Mouse (Mus musculus): ENCODE results near the gene Tnfrsf25.

Gene Tnfrsf25

DNA sequence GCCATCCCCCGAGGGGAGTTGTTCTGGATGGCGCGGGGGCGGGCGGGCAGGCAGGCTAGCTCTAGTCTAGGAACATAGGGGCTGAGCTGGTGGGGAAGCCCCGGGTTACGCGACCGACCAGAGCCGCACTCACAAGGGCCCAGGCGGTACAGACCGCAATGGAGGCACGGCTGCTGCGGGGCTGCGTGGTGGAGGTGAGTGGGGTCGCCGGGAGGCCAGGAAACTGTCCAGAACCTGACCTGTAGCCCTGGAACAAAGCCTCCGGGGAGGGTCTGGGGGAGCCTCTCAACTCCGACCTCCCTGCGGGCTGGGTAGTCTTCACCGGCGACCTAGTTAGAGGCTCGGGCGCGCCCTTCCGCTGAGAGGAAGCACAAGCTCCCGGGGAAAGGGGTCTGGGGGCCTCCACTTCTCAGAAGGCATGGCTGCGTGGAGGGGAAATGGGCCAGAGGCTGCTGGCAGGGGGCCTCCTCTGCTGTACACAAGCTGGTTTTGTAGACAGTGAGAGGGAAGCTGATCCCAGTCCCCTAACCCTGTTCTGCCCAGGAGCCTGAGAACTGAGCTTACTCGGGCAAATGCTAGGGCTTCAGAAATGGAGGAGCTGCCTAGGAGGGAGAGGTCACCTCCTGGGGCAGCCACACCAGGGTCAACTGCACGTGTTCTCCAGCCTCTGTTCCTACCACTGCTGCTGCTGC lies at the start of gene Tnfrsf25:
Tnfrsf25 (plus strand) TSS at position 14 of the 692 bp plus-strand sequence.
- DNase-seq: no peak

DNA sequence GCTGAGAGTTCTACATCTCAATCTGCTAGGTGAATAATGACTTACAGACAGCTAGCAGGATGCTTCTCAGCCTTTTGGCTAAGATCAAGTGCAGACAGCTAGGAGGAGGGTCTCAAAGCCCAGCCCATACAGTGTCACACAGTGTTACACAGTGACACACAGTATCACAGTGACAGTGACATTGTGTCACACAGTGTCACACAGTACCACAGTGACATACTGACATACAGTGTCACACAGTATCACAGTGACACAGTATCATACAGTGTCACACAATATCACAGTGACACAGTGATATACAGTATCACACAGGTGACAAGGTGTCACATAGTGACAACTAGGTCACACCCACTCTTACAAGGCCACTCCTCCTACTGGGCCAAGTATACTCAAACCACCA lies 48.5 kb upstream of the Tnfrsf25 start:
- DNase-seq: no peak

DNA sequence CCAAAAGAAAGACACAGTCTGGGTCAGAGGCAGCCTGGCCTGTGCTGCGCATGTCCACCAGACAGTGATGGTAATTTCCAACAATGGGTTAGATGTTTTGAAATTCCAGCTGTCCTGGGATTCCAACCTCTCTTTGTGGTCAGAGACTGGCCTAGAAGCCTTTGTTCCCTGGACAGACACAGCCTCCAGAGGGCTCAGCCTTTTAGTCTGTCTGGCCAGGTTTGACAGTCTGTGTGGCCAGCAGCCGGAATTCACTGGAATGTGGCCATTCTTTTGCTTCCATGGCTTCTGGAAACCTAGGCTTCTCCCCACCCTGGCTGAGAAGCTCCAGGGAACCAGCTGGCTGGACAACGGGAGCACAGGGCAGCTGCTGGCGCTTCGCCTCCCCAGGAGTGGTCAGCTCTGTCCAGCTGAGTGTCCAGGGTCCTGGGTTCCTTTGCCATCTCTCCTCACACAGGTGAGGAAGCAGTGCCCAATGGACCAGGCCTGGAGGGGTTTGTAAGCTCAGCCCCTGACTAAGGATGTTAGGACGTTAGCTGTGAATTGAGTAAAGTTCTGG lies 47.5 kb upstream of the Tnfrsf25 start:
- DNase-seq: no peak

DNA sequence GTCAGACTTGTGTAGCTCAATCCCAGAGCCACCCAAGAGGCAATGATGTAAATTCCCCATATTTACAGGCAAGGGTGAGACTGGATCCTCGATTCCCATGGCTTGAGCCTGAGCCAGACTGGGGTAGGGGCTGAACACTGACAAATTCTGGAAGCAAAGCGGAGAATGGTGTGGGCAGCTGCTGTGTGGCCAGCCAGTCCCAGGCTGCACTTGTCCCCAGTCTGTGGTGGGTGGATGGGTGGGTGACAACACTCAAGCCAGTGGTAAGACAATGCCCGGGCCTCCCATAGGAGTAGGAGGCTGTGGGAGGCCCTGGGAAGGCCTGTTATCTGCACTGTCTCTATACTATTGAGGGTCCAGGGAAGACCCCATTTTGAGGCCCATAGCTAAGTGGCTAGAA lies 46.5 kb upstream of the Tnfrsf25 start:
- DNase-seq: no peak

DNA sequence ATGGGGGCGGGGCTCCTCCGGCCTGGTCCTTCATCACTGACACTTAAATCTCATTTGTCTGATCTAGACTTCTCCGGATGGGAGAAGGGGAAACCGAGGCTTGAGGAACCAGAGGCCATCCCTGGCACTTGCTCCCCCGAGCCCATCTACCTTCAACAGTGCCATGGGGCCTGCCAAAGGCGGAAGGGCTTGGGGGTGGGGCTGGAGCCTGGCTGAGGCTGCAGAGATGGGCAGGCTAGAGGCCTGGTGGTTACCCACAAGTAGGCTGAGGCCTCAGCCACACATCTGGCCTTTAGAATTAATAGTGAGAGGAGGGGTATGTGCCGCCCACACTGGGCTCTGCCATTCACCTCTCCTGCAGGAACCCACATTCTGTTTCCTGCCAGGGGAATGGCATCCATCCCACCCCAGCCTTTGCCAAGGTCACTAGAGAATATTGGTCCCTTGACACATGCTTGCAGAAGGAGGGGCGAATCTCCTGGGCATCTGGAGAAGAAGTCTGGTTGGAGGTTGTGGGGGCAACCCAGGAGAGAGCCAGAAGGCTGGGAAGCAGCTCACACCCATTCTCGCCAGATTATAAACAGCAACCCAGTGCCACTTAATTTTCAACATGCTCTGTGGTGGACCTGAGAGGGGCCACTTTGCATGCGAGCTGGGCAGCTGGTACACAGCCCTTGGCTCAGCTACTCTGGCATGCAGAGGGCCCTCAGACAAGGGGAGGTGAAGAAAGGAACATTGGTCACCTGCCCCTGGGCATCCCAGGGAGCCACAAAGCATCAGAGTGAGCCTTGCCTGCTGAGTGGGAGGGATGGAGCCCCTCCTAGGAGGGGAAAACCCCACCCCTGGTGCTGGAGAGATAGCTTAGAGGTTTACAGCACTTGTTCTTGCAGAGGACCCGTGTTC lies 45.0 kb upstream of the Tnfrsf25 start:
- no peak for DNase-seq

DNA sequence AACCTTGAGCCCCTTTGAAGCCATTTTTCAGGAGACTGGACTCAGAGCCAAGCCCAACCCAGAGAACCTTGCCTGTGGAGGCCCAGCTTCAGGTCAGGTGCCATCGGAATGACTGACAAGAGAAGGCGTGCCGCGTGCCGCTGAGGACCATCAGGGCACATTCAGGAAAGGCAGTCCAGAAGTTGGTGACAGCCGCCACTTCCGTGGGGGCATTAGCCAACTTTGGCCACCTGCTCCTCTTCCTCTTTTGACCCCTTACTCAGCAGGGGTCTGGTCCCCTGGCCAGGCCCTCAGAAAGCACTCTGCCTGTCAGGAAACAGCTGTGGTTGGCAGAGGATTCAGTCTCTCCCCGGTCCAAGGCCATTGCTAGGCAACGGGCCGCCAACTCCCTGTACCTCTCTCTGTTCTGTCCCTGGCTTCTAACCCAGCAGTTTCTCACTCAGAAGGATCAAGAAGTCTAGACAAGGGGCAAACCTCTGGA lies 43.6 kb upstream of the Tnfrsf25 start, which contains the start of gene Plekhg5:
Plekhg5 (plus strand) TSS at position 378 of the 481 bp plus-strand sequence.
- DNase-seq: no peak

DNA sequence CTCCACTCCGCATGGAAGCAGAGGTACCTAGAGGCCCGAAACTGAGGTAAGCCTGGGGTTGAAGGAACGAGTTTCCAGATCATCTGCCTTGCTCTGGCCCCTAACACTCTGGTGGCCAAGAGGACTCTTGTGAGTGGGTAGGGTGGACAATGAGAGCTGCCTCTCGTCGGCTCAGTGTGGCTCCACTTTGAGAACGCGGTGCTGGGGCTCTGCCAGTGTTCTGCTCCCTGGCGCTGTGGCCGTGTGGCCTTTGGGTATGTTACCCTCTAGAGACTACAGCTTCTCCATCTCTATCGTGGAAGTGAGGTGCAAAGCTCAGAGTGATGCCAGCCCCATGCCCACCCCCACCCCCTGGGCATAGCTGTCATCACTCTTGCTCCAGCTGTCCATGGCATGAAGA lies 43.1 kb upstream of the Tnfrsf25 start:
- no peak for DNase-seq

DNA sequence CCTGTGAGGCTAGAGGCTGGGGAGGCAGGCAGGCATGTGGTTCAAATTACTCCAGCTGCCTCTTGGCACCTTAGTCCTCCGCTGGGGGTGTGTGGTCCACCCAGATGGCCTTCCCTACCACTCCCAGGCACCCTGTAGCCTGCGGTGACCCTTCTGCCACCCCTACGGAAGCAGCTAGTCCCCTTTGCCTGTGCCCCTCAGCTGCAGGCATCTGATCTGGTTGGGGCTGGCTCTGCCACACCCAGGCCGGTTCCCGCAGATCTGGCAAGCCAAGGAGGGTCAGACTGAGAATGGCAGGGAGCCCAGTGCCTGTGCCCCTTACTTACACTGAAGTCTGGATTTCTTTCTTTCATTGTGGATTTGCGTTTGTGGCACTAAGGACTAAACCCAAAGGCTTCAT lies 42.0 kb upstream of the Tnfrsf25 start:
- DNase-seq: no peak

DNA sequence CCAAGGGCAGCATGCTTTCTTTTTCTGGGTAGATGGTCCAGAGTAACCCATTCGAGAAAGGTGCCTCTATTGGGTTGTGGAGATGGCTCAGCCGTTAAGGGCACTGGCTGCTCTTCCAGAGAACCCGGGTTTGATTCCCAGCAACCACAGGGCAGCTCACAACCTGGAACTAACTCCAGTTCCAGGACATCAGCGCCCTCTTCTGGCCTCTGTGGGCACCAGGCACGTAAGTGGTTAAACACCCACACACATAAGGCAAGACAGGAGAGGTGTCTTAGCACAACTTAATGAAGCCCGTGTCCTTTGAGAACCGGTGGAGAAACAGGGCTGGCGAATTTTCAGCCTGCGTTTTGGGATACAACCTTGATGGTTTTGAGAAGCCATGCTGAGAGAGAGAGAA lies 41.2 kb upstream of the Tnfrsf25 start:
- no peak for DNase-seq

DNA sequence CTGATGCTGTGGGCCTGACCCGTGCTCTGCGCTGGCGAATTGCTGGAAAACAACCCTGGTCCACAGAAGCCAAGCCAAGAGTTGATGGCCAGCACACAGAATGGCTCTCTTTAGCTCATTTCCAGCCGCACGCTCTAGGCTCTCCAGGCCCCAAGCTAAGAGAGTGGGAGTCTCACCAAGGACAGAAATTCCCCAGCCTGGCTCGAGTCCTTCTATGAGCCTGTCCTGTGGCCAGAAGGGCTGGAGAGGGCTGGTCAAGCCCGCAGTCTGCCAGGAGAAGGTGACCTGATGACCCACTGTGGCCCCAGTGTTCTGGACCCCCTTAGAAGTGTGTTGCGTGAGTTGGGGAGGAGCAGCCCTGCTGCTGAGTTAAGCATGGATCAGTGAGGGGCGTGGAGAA lies 38.5 kb upstream of the Tnfrsf25 start:
- no peak for DNase-seq

DNA sequence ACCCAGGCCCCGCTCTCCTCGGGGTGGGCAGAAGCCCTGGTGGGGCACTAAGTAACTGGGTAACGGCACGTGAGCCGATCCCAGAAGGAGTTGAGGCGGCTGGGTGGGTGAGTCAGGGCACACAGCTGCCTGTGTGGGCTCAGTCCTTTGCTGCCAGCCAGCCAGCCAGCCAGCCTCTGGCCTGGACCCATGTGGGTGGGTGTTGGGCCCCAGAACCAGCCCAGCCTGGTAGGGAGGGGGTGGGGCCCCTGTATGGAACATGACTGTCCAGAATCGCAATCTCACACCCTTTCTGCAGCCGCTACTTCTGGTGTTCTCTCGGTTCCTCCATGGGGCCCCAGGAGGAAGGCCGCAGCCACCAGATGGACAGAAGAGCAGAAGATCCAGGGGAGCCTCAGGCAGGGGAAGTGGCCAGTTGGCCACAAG lies 37.6 kb upstream of the Tnfrsf25 start:
- DNase-seq: no peak

DNA sequence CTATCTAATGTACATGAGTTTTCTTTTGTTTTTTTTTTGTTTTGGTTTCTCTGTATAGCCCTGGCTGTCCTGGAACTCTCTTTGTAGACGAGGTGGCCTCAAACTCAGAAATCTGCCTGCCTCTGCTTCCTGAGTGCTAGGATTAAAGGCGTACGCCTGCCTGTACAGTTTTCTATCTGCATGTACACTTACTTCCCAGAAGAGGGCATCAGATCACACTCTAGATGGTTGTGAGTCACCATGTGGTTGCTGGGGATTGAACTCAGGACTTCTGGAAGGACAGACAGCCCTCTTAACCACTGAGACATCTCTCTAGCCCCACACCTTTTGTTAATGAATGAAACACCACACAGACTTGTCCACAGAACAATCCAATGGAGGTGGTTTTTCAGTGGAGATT lies 36.5 kb upstream of the Tnfrsf25 start:
- no peak for DNase-seq

DNA sequence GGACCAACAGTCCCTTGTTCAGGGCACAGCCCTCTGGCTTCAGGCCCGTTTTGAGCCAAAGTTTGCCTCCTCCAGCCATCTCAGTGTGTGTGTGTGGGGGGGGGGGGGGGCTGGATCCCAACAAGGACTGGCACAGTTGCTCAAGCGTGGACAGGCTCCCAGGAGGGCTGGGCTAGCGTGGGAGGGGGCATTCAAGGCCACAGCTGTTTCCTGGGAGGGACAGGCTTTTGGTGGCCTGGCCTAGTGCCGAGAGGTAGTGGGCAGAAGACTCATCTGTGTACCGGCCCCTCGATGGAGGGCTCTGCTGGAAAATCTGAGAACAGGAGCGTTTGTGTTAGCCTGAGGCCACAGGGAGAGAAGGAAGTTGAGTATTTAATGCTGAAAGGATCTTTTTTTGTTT lies 35.8 kb upstream of the Tnfrsf25 start:
- no peak for DNase-seq

DNA sequence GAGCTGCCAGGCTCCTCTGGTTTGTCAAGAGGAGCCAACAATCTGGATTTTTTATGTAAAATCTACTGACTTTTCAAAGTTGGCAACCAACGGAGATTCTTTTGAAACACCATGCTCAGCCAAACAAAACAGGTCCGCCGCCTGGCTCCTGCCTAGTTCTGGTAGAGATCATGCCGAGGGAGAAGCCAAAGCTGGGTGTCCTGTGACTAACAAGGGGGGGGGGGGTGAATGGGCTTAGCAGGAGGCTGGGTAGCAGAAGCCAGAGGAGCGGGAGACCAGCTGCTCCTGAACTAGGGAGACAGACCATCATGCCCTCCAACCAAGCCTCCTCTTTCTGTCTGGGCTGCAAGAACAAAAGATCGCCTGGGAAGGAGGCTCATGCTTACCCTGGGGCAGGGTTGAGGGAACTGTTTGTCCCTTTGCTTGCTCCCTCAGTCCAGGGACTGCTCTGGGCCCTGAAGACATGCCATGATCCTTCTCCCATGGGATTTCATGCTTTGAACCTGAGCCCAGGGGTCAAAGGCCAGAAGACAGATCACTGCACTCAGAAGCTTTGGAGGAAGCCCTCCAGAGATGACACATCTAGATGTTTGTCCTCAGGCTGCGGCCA lies 32.0 kb upstream of the Tnfrsf25 start:
- no peak for DNase-seq

DNA sequence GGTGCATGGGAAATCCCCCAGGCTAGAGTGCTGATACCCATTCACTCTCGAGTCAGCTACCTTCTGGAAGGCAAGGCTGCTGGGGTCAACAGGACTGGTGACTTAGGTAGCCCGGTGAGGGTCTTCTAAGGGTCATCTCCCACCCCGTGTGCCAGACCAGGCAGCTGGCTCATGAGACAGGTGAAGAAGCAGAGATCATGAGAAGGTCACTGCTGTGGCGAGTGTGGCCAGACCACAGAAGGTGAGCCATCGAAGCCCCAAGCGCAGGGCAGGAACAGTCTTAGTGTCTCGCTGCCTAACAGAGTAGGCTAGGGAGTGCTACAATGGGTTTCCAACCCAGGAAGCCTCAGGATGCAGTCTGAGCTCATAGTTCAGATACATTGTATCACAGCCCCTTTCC lies 31.1 kb upstream of the Tnfrsf25 start:
- no peak for DNase-seq

DNA sequence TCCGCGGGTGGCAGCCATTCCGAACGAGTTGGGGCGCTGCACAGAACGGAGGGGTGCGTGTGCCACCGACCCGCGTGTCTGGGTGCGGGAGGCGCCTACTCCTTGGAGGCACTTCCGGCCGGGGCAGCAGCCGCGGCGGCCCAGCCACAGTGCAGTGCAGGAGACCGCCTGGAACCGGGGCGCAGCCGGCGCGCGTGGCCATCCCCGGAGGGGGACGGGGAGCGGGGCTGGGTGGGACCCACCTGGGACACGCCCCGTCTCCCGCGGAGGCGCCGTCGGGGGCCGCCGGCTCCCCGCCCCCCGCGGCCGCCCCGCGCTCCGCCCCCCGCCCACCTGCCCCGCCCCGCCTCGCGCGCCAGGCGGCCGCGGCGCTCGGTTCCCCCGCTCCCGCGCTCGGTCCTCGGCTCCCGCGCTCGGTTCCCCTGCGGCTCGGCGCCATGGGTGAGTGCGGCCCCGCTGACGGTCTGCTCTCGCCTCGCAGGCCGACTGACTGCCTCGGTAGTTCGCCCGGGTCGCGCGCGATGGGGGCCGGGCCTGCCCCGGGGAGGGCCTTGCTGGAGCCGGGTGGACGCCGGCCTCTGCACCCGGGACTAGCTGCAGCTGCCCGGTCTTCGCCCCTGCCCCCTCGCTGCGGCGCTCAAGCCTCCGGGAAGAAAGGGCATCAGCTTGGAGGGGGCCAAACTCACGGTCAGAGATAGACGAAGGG lies 29.1 kb upstream of the Tnfrsf25 start:
- peak; percentile 64 for DNase-seq

DNA sequence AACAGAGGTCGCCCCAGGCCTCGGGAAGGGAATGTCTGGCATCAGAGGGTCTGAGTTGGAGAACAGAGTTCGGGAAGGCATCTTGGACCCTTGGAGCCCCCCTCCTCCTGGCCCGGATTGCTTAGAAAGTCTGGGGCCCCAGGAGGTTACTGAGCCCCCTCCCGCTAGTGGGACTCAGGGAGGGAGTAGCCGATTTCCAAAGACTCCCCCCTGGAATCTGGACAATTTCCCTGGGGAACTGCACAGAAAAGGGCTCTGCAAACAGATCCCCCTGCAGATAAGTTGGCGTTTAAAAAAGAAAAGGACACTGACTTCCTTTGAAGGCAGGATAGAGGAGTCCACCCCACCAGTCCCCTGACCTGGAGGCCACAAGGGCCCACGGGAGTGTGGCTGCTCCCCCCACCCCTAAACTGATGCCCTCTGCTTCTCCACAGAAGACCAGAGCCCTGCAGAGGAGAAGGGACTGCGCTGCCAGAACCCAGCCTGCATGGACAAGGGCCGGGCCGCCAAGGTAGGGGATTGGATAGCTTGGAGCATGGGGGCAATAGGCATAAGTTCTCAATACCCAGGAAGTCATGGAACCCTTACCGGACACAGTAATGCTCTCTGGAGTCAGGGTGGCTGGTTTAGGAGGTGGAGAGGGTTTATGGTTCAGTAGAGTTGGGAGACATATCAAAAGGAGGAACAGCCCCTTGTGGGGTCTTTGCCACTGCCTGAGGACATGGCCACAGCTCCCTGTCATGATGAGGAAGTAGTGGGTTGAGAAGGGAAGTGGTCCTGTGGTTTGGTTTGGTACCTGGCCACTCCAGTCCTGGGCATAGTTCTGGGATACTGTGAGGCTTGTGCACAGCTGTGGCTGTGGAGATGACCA lies 28.3 kb upstream of the Tnfrsf25 start:
- no peak for DNase-seq

DNA sequence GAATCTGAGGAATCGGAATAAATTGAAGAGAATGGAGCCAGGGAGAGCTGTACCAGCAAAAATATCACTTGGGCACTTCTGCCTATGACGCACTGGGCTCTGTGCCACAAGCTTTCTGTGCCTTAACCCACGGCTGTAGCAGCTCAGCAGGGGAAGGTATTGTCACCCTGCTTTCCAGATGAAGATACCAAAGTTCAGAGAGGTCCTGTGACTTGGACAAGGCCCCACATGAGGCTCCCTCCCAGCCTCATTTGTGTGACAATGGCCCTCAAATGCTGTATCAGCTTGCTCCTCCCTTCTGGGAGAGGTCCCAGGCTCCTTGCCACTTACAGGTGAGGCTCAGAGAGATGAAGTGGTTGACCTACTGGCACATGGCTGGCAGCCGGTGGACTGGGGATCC lies 27.6 kb upstream of the Tnfrsf25 start:
- DNase-seq: no peak

DNA sequence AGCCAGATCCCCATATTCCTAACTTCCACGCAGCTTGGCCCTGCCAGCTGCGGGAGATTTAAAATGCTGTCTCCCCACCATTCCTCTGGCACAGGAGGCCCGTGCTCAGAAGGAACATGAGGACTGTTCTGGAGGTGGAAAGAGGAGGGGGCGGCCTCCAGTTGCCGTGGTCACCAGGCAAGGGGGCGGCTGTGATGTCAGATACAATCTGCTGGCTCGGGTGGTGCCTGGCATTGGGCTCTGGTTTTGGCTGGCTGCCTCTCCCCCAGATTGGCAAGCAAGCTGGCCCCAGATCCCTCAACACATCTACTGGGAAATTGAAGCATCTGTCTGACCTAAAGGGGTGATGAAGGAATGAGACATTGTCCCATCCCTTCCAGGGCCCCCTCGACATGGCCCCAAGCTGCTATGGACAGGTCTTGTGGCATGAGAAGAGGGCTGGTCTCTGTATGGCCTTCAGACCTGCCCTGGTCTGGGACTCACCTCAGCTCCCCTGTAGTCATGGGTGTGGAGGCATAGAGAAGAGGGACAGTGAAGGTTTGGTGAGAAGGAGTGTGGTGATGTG lies 27.1 kb upstream of the Tnfrsf25 start:
- DNase-seq: no peak

DNA sequence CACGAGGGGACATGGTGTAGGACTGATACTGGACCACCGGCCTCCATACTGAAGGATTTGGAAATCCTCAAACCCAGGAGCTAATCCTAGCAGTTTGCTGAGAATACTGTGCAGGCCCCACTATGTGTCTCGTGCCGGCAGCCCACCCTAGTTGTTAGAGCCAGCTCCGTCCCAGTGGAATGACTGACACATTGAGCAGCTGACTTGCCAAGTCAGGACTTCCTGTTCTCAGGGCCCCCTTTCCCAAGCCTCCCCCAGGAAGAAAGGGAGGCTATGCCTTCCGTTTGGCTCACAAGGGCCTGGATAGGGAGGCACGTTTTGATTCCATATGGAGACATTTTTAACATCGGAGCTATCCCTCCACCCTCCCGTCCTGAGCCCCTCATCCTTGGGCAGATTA lies 25.5 kb upstream of the Tnfrsf25 start:
- DNase-seq: no peak

DNA sequence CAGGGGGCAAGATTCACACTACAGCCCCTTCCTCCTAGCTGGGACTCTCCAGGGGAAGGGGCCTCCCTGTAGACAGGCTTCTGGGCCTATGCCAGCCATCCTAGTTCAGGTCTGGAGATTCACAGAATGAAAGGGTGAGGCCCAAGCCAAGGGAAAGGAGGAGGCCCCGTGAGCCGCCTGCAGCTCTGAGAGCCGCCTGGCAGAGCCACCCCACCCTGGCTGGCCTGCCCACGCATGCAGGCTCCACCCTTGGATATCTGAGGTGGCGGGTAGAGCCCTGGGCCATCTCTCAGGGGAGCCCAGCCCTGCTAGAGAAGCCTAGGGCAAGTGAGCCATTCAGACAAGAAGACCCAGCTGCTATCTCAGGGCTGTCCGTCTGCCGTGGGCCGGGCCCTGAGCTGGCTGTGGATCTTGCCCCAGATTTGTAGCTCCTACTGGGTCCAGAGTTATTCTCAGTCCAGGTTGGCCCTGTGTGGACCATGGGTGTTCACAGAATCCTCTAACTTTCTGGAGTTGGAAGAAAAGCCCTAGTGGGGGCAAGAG lies 22.9 kb upstream of the Tnfrsf25 start:
- no peak for DNase-seq
